Mouse (Mus musculus): Measurements from ENCODE around the gene Aaed1.

DNA sequence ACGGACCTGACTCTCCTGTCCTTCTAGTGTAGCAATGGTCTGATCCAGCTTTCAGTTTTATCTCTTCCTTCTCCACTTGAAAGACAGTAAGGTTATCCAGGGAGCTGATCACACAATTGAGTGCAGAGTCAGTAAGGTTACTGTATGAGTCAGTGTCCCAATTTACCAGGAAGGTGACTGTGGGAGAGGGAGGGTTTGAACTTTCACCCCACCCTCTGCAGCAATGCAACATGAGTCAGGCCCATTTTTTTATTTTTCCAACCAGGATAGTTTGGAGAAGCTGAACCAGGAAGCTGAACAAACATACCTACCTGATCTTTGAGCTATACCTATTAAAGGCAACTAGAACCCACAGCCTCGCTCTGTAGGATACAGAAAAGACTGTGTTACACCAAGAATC, 37.0 kb upstream of the Aaed1 start:
- no peak for TF ChIP-seq CTCF (IDR thresholded peaks at IDR 0.05; ENCODE audit: insufficient read depth, low read length)
- no peak for TF ChIP-seq POLR2A (IDR thresholded peaks at IDR 0.05; ENCODE audit: borderline replicate concordance, extremely low read depth, low read depth, low read length)
